Mouse (Mus musculus) CH12.LX (cell line): ENCODE measurements around the gene Tmem129.

Experiments used
- CHD1 ChIP-seq: IDR thresholded peaks from 2 replicates; pipeline ENCODE4 v1.6.1; 2012; ENCODE audit warnings: low read depth, low read length, improper control_type of control experiment, inconsistent platforms
- CHD2 ChIP-seq: IDR thresholded peaks from 2 replicates; pipeline ENCODE4 v1.6.1; 2011; ENCODE audit warnings: low read length, improper control_type of control experiment
- CTCF ChIP-seq, 2 experiments: IDR thresholded peaks in 1 of 2; conservative IDR thresholded peaks in 1 of 2; 2 replicates each; pipeline ENCODE4 v1.5.1; 2011 to 2012; ENCODE audit warnings: low read depth in 2 of 2, low read length in 2 of 2, improper control_type of control experiment in 1 of 2, inconsistent platforms in 1 of 2, mild to moderate bottlenecking in 1 of 2, moderate library complexity in 1 of 2
- ELF1 ChIP-seq: IDR thresholded peaks from 2 replicates; pipeline ENCODE4 v1.6.1; 2014; ENCODE audit warnings: low read depth, mild to moderate bottlenecking, inconsistent platforms, low read length, improper control_type of control experiment
- EP300 ChIP-seq: IDR thresholded peaks from 2 replicates; pipeline ENCODE4 v1.6.1; 2011; ENCODE audit warnings: low read length, improper control_type of control experiment
- ETS1 ChIP-seq: conservative IDR thresholded peaks from 2 replicates; pipeline ENCODE4 v1.6.1; 2012; ENCODE audit warnings: low read depth, mild to moderate bottlenecking, inconsistent platforms, low read length, improper control_type of control experiment, moderate library complexity
- MAX ChIP-seq: IDR thresholded peaks from 2 replicates; pipeline ENCODE4 v1.6.1; 2011; ENCODE audit warnings: low read length, improper control_type of control experiment
- MEF2A ChIP-seq: IDR thresholded peaks from 2 replicates; pipeline ENCODE4 v1.6.1; 2014; ENCODE audit warnings: low read depth, mild to moderate bottlenecking, inconsistent platforms, low read length, improper control_type of control experiment, borderline replicate concordance
- POLR2A ChIP-seq: IDR thresholded peaks from 2 replicates; pipeline ENCODE4 v1.6.1; 2011; ENCODE audit warnings: low read depth, mild to moderate bottlenecking, improper control_type of control experiment, low read length
- POLR2AphosphoS2 ChIP-seq: IDR thresholded peaks from 2 replicates; pipeline ENCODE4 v1.6.1; 2011; ENCODE audit warnings: low read depth, low read length, improper control_type of control experiment
- TBP ChIP-seq: conservative IDR thresholded peaks from 2 replicates; pipeline ENCODE4 v1.6.1; 2011; ENCODE audit warnings: low read depth, low read length, improper control_type of control experiment
- TCF12 ChIP-seq: IDR thresholded peaks from 2 replicates; pipeline ENCODE4 v1.6.1; 2014; ENCODE audit warnings: low read depth, mild to moderate bottlenecking, inconsistent platforms, low read length, improper control_type of control experiment
- ZC3H11A ChIP-seq: IDR thresholded peaks from 2 replicates; pipeline ENCODE4 v1.6.1; 2012; ENCODE audit warnings: low read depth, mild to moderate bottlenecking, inconsistent platforms, low read length, improper control_type of control experiment
- ZMIZ1 ChIP-seq: IDR thresholded peaks from 2 replicates; pipeline ENCODE4 v1.6.1; 2012; ENCODE audit warnings: low read depth, mild to moderate bottlenecking, inconsistent platforms, low read length, improper control_type of control experiment

DNA sequence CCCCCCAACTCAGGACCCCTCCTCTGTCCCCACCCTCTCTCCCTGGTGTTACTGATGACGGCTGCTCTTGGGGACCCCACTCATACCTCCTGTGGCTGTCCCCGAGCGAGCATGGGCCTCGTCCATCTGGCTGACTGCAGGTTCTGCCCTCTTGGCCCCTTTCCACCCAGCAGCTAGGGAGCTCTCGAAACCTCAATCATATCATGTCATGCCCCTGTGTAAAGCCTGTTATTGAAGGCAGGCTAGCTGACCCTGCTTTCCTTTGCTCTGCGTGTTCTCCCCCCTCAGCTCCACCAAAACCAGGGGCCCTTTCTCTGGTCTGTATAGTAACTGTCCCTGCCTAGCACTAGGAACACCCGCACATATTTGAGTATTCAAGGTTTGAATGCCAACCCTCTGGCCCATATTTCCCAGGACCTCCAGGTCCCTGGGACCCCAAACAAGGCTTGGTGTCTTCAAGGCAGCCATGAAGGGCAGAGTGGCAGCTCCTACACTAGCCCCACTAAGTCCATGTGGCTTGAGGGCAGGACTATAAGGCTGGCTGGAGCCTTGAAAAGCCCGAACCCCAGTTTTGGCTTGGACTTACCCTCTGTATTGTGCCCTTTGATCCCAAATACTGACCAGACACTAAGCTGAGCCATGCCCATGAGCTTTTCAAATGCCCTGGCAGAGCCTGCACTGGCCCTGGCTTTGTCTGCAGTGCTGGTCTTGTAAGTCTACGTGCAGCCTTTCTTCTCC lies 47.6 kb upstream of the Tmem129 start:
- TF ChIP-seq ELF1 = no peak
- TF ChIP-seq ZC3H11A = no peak
- TF ChIP-seq ZMIZ1 = no peak
- TF ChIP-seq CHD2 = no peak
- TF ChIP-seq CTCF (conservative IDR thresholded peaks at IDR 0.05 in 1 of 2, IDR thresholded peaks at IDR 0.05 in 1 of 2; ENCODE audit: low read depth in 2 of 2, low read length in 2 of 2) = no peak
- no peak for TF ChIP-seq POLR2A
- no peak for TF ChIP-seq TCF12
- TF ChIP-seq POLR2AphosphoS2 = no peak
- TF ChIP-seq EP300 = no peak
- no peak for TF ChIP-seq MAX
- no peak for TF ChIP-seq TBP
- no peak for TF ChIP-seq MEF2A
- TF ChIP-seq ETS1 = no peak
- no peak for TF ChIP-seq CHD1
